Mouse (Mus musculus): ENCODE results near the gene Pogk. TPM values are rescaled to one million over a fixed set of nuclear protein-coding genes. Genes with fewer than 3 reads are reported as not detected.

Pogk gene
- total RNA-seq, 2 experiments from 2014 or later, result 4.4 to 6.4 TPM

GRCm38 (mm10) chr1:166381336-166381735 is 28.3 kb downstream of the Pogk start:
- no peak for DNase-seq
- intact Hi-C loops (cut with DNase I; ENCODE audit: low total_unique reads), result no loop called here

DNA sequence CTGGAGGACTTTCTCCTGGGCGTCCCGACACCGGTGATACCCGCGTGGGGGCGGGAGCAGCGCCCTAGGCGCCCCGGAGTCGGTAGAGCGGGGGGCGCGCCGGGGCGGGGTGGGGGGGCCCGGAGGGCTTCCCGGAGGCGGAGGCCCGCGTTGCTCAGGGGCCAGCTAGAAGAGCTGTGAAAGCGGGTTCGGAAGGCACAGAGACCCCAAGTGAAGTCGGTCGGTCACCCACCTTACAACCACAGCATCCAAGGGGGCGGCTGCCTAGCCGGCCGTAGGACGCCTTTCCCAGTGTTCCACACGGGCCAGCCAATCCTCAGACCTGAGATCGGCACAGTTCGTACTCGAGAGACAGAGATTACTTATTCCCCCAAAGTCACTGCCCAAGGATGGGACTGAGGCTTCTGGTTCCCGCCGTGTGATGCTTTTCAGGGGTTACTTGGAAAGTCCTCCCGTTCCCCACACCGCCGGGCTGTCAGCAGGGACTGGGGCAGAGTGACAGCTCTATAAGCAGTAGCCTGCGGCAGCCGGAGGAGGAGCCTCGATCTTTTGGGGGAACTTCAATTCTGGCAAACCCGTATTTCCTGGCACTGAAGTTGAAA is 29.9 kb downstream of the Pogk start:
- DNase-seq, result peak; percentile 49
- intact Hi-C loops (cut with DNase I; ENCODE audit: low total_unique reads), result no loop called here

GRCm38 (mm10) chr1:166379013-166379629 is 30.5 kb downstream of the Pogk start, which contains the start of gene Tada1:
TSS of gene Tada1 (plus strand) at chr1:166379097.
- DNase-seq, result peak; percentile 92
- intact Hi-C loops (cut with DNase I; ENCODE audit: low total_unique reads), result no loop called here

DNA sequence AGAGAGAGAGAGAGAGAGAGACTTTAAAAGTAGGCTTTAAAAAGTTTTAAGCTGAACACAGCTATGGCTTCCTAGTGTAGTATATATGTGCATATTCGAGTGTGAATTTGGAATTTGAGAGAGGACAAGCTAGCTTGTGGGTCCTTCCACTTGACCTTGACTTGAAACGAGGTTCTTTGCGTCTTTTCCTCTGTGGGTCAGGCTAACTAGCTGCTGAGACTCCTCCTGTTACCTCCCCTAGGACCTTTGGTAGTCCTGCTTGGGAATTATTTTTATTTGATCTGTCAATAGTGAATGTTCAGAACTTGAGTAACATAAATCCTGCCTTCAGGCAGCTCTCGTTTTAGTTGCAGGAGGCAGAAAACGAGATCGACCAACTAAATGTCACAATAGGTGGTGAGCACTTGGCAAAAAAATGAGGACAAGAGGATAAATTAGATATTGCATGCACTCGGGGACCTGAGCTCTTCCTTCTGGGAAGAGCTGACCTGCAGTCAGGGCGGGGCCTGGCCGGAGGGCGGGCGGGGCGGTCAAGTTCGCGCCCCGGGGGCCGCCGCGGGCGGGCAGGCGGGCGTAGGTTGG is 31.1 kb downstream of the Pogk start:
- DNase-seq, result no peak
- intact Hi-C loops (cut with DNase I; ENCODE audit: low total_unique reads), result no loop called here

- intact Hi-C loops (cut with DNase I; ENCODE audit: low total_unique reads), result no loop called here
- DNase-seq, result no peak
Observed at GRCm38 (mm10) chr1:166377171-166377570, 32.5 kb downstream of the Pogk start.

- DNase-seq, result no peak
- intact Hi-C loops (cut with DNase I; ENCODE audit: low total_unique reads), result loop anchor here (5.0 to 10.0 kb wide), 2 partner anchors 201 to 588 kb away; no protein-coding TSS in a partner anchor
Observed at GRCm38 (mm10) chr1:166363122-166363521, 46.5 kb downstream of the Pogk start.

DNA sequence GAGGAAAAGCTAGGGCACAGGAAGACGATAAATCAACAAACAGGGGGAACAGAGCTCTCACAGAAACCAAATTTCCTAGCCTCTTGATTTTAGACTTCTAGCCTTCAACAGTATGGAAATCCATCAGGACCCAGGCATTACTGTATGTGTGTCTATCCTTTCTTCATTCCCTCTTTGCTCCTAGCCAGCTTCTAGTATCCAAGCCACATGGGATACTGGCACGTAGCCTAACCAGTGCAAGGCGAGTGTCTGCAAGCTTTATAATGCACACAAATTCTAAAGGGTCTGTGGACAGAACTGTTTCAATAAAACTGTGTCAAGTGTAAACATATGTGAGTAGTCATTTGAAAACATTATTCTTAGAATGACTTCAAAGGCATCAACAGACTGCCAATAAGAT is 47.0 kb downstream of the Pogk start:
- intact Hi-C loops (cut with DNase I; ENCODE audit: low total_unique reads), result loop anchor here (5.0 to 10.0 kb wide), 2 partner anchors 200 to 588 kb away; no protein-coding TSS in a partner anchor
- DNase-seq, result no peak

DNA sequence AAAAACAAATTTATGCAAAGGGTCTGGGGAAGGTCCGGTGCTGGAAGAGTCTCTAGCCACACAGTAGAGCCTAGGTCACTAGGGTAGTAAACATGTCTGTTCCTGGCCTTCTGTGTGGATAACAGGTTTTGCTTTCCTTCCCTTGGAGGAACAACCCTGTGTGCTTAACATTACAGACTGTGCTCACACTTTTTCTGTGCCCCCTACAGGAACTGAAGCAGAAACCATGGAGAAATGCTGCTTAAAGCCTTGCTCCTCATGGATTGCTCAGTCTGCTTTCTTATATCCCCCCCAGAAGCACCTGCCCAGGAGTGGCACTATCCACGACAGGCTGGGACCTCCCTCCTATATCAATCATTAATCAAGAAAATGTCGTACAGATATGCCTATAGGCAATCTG is 47.8 kb downstream of the Pogk start:
- DNase-seq, result no peak
- intact Hi-C loops (cut with DNase I; ENCODE audit: low total_unique reads), result loop anchor here (5.0 to 10.0 kb wide), 2 partner anchors 200 to 587 kb away; no protein-coding TSS in a partner anchor

DNA sequence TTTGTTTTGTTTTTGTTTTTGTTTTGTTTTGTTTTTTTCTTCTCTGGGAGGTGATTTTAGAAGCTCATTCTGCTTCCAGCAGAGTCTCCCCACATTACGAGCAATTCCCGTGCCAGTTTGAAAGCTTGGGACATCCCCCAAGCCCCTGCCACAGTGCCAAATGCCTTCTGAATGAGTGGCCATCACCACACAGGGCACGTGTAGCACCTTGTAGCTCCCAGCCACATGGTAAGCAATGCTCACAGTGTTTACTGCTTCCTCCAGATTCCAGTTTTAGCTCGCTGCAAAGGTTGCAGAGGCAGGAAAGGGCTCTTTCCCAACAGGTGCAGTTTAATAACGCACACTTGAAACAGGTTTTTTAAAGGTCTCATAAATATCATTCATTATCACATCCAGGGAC is 48.8 kb downstream of the Pogk start:
- intact Hi-C loops (cut with DNase I; ENCODE audit: low total_unique reads), result loop anchor here (5.0 to 10.0 kb wide), 2 partner anchors 199 to 586 kb away; no protein-coding TSS in a partner anchor
- DNase-seq, result no peak

DNA sequence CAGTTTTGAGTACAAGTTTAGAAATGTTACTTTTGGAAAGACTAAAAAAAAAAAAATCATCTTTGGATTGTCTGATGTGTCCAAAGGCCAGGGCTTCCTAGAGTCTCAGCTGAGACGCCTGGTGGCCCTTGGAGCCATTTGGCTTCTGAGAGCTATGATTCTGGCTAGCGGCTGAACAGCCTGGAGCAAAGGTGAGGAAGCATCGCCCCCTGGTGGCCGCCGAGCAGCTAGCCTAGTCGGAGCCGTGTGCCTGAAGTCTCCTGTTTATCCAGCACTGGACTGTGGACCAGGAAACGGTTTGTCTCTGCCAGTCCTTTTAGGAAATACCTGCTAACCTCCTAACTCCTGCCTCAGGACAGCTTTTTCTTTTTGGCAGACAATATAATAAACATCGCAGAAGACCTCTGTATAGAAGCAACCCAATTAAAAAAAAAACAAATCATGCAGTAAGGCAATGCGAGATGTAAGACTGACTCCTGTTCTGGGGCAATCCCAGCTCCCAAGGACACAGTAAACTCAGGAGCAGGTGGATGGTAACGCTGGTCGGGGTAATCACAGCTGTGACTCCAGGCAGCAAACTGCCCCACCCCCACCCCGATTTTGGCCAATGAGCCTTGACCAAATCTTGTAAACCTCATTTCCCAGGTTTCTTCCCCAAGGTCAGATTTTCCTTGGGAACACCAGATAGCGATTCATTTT is 49.4 kb downstream of the Pogk start:
- peak; percentile 89 for DNase-seq
- intact Hi-C loops (cut with DNase I; ENCODE audit: low total_unique reads), result loop anchor here (5.0 to 10.0 kb wide), 2 partner anchors 198 to 586 kb away; no protein-coding TSS in a partner anchor

GRCm38 (mm10) chr1:166349751-166350150 is 59.9 kb downstream of the Pogk start:
- DNase-seq, result no peak
- intact Hi-C loops (cut with DNase I; ENCODE audit: low total_unique reads), result no loop called here

DNA sequence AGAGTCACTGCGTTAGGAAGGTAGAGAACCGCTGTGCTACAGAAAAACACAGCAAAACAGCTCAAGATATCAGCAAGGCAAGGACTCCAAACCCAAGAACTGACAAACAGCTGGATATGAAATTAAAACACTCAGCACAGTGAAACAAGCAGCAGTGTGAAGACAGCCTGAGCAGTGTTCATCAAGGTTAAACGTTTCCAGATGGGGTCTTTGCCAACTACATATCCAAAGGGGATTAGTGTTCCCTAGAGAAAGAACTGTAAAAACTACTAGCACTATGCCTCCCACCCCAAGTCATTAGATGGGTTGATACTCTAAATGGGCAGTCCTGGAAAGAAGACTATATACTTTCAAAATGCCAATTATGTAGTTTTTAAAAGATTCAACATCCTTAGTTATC is 60.3 kb downstream of the Pogk start:
- intact Hi-C loops (cut with DNase I; ENCODE audit: low total_unique reads), result no loop called here
- no peak for DNase-seq

DNA sequence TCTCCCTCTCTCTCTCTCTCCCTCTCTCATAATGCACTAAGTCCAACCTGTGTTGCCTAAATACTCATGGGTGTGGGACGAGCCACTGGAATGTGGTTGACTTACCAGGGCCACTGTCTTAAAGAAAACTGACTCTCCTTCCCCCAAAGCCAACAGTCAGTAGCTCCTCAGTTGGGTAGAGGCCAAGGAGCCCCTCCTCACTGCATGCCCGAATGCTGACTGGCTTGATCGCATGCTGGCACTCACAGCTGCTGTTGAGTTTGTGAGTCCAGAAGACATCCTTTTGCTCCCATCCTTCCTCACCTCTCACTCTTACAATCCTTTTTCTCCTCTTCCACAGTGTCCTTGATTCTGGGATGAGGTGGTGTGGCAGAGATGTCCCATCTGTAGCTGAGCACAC is 62.8 kb downstream of the Pogk start:
- no peak for DNase-seq
- intact Hi-C loops (cut with DNase I; ENCODE audit: low total_unique reads), result no loop called here

DNA sequence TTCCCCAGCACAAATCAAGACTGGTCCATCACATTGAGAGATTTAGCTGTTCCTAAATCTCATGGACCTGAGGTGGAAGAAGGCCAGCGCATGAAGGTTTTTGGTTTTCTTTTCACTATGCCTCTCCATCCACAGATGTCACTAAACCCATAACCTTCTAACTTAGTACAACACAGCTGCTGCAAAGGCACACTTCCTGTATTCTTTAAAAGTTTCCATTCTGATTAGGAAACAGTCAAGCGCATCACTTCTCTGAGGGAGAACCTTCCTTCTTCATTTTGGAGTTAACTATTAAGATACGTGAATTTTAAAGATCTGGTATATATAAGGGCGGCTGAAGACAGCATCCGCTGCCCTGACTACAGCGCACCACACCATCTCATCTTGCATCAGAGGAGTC is 64.1 kb downstream of the Pogk start:
- DNase-seq, result no peak
- intact Hi-C loops (cut with DNase I; ENCODE audit: low total_unique reads), result no loop called here

GRCm38 (mm10) chr1:166344300-166345077 is 65.2 kb downstream of the Pogk start:
- DNase-seq, result no peak
- intact Hi-C loops (cut with DNase I; ENCODE audit: low total_unique reads), result no loop called here

GRCm38 (mm10) chr1:166343586-166343985 is 66.1 kb downstream of the Pogk start:
- no peak for DNase-seq
- intact Hi-C loops (cut with DNase I; ENCODE audit: low total_unique reads), result no loop called here

DNA sequence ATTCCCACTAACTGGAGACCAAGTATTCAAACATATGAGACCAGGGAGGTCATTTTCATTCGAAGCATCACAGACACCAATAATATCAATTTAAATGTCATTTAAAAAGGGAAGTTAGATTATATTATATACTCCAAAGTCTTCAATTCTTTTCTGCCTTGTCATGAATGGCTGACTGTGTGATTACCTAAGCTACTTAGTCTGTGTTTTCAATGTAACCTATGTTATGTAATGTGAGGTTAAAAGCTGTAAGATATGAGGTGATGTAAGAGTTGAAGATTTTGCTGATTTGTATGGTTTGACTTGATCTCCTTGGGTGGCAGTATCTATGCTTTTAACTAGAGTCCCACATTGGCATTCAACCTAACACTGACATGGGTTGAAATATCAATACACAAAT is 67.1 kb downstream of the Pogk start:
- no peak for DNase-seq
- intact Hi-C loops (cut with DNase I; ENCODE audit: low total_unique reads), result no loop called here

- intact Hi-C loops (cut with DNase I; ENCODE audit: low total_unique reads), result no loop called here
- DNase-seq, result no peak
Observed at GRCm38 (mm10) chr1:166342060-166342459, 67.6 kb downstream of the Pogk start.

- intact Hi-C loops (cut with DNase I; ENCODE audit: low total_unique reads), result no loop called here
- peak; percentile 9 for DNase-seq
Observed at GRCm38 (mm10) chr1:166339110-166339509, 70.6 kb downstream of the Pogk start.
